Mouse (Mus musculus): ENCODE data around the gene Fgf10.

Fgf10 gene

DNA sequence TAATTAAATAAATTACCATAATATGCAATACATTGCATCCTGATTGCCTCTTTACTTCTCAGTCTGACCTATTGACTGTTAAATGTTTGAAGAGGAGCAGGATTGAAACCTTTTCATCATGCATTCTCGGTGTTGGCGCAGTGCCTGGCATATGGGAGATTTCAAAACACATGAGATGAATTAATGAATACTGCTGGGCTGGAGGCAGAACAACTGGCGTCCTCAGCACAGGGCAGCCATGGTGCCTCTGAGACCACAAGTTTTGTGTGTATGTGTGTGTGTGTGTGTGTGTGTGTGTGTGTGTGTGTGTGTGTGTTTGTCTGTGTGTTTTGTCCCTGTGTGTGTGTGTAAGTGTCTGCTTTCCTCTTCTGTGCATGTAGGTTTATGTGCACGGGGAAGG lies 165.5 kb downstream of the Fgf10 start:
- no peak for DNase-seq (ENCODE audit: low spot score)
